Mouse (Mus musculus): Measurements from ENCODE around the gene Rabepk.
A peak's percentile ranks its signal among the peaks of the same experiment; 100 is the strongest.
"Not testable (repeated sequence)": the region's sequence is repeated elsewhere in the genome, so short reads cannot be mapped to it uniquely, and the experiment has no call there.

Gene Rabepk

DNA sequence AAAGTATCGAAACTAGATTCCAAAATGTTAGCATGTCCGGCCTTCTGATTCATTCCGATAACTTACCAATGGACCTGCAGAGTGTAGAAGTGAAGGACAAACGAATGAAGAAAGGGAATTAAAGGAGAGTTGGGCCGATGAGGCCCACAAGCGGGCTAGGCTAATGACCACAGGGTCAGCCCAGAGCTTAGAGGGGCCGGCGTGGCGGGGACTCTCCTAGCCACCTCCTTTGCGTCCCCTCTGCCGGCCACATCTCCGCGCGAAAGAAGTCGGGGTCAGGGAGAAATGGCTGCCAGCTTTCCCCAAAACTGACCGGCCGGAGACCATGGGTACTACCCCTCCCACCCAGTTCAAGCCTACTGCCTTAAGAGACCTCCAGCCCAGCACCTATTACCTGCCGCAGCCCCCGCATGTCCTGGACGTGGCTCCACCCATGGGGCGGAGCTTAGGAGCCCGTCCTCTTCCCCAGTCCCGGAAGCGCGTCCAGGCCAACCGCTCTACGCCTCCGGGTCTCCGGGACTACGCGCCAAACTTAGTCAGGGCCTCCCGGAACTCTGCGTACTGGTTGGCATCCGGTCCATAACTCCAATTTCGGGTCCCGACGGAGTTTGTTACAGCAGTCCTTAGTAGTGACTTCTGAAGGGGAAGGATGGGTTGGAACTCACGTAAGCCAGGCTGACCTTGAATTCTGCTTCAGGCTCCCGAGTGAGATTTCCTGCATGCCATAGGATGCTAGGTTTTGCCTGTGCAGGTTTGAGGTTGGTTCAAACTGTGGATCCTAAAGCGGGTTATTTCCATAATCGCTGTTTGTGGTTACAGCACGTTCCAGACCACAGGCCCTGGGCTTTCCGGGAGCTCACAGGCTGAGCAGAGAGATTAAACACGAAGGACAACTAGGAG is at the start of gene Rabepk:
Gene Rabepk, minus strand, starts transcription at position 556 of the 900 bp plus-strand sequence.
- peak; percentile 78 to 89 for DNase-seq (ENCODE audit: low spot score in 2 of 2)

- no peak for DNase-seq (ENCODE audit: low spot score in 2 of 2)
Measured at GRCm38 (mm10) chr2:34847702-34848101, 48.0 kb upstream of the Rabepk start.

DNA sequence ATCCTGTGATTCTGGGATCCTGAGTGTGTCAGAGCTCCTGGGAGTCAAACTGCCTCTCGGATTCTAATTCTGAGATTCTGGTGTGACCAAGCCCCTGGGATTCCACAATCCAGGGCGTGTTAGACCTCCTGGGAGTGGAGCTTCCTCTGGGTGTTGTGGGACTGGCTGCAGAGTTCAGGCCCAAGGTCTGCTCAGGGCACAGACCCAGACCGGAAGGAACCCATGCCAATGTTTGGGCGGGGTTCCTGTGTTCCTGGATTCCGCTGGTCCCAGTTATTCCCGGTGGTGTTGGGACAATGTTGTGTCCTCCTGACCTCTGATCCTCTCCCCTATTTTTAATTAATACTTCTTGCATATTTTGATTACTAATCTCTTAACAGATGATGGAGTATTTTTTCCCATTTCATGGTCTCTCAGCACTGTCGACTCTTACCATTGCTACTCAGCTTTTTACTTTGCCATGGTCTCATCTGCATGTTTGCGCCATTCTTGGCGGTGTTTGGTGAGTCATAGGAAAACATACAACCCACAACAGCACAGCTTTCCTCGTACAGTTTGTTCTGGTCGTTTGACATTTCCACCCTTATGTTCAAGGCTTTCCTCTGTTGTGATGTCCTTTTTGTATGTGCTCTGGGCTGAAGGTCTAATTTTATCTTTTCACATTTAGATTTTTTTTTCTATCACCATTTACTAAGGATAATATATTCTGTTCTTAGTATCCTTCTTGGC is 43.7 kb upstream of the Rabepk start:
- no peak for DNase-seq (ENCODE audit: low spot score in 2 of 2)

- no peak for DNase-seq (ENCODE audit: low spot score in 2 of 2)
Measured at GRCm38 (mm10) chr2:34841706-34842105, 42.0 kb upstream of the Rabepk start.

- not testable (repeated sequence) for DNase-seq (ENCODE audit: low spot score in 2 of 2)
Measured at GRCm38 (mm10) chr2:34840143-34840542, 40.4 kb upstream of the Rabepk start.

DNA sequence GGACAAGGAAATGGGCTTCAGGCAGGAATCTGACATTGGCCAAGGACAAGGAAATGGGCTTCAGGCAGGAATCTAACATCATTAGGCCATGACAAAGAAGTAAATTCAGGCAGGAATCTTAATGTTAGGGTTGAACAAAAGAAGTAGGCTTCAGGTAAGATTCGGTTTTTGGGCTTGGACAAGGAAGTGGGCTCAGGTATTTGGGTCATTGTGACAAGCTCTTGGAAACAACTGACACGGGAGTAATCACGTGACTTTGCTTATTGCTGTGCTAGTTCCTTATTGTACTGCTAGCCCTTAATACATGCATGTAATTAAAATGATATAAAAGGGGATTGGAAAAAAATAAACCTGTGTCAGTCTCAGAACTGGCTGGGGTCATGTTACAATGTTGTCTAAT is 36.0 kb upstream of the Rabepk start:
- DNase-seq (ENCODE audit: low spot score in 2 of 2) = no peak

DNA sequence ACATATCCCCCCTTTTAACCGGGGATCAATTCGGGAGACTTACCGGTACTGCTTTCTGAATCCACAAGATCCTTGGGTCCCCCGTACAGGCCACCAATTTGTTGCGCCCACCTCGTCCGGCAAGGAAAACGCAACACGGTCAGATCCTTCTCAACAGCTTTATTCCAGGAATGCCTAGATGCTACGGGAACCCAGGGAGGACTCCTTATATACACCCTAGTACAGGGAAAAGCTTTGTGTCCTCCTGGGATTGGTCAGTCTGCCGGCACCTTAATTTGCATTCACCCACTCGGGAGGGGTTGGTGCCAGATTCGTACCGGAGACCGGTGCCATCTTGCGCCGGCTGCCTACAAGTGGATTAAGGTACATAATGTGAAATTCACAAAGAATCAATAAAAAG is 33.9 kb upstream of the Rabepk start:
- no peak for DNase-seq (ENCODE audit: low spot score in 2 of 2)

GRCm38 (mm10) chr2:34832766-34833457 is 33.2 kb upstream of the Rabepk start, which contains the start of gene Gm34653:
Gm34653 (plus strand) TSS chr2:34833007.
- DNase-seq (ENCODE audit: low spot score in 2 of 2) = not testable (repeated sequence)

DNA sequence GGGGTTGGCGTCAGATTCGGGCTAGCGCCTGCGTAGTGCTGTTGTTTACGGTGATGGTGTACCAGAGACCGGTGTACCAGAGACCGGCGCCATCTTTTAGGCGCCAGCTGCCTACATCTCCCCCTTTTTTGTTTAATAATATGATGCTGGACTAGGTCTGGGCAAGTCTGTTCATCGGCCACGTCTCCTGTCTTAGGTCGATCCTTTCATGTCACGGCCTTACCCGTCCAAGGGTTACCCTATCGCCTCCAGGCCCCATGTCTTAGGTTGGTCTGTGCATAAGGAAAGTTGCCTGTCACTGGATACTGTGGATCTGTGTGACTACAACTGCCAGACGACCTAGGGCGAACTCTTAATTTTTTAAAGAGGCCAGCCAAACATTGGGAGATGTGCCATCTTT is 30.4 kb upstream of the Rabepk start:
- DNase-seq (ENCODE audit: low spot score in 2 of 2) = not testable (repeated sequence)

- DNase-seq (ENCODE audit: low spot score in 2 of 2) = no peak
Measured at GRCm38 (mm10) chr2:34828026-34828425, 28.3 kb upstream of the Rabepk start.

DNA sequence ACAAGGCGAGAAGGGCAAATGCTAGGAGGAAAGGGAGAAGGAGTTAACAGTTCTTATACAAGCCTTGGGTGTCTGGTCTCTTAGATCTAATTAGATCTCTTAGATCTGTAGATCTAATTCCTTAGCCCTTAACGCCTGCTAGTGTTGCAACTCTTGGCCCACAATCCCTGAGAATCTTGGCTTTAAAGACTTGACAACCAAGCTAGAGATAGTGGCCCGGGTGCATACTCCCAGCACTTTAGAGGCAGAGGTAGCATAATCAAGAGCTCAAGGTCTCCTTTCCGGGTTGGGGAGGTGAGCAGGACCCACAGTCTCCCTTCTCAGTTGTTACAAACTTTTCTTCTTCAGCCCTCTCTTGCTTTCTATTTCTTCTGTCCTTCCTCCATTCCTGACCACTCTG is 27.9 kb upstream of the Rabepk start:
- no peak for DNase-seq (ENCODE audit: low spot score in 2 of 2)

DNA sequence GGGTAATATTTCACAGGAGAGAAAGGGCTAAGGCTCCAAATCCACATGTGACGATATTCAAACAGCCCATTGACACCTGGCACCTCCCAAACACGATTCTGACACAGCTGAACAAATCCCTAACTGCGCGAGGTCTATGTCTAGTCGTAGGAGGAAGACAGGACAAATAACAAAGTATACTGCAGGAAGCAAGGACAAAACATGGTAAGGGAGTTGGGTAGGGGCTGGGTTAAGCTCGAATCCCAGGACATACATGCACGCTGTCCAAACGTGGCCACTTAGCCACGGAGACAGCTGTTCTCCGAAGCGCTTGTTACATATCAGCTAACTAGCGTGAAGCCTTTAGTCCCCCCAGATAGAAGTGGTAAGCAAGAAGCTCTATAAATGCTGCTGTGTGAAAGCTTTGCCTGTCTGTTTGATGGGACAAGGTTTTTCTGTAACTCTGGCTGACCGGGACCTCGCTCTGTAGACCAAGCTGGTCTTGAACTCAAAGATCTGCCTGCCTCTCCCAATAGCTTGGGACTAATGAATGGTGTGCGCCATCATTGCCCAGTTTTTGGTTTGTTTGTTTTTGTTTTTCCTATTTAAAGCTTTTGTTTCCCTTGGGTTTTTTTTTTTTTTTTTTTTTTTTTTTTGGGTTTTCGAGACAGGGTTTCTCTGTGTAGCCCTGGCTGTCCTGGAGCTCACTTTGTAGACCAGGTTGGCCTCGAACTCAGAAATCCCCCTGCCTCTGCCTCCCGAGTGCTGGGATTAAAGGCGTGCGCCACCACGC is 26.9 kb upstream of the Rabepk start:
- DNase-seq (ENCODE audit: low spot score in 2 of 2) = peak in 1 of 2 experiments; percentile 37

DNA sequence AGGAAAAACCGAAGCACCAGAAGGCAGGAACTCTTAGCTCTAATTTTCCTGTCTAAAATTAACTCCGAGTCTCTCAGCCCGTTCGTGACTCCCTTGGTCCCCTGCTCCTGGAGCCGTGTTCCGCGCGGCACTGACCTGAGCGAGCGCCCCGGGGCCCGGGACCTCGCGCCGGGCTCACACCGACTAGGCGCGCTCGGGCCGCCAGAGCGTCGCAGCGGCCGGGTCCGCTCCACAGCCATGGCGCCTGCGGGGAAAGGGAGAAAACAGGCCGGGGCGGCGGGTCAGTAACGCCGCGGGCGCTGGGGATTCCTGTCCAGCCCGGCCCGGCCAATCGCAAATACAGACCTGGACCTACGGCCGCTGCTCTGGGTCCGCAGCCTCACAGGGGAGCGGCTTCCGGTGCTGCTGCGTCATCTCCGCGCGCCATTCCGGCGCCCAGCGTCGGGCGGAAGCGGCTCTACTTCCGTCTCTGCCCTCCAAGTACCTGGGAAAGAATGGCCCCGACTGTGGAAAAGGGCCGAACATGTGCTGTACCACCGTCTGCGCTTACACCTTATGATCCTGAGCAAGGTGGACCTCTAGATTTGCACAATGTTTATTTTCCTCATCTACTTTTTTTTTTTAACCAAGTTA is 26.2 kb upstream of the Rabepk start, which contains the start of gene Fbxw2:
Gene Fbxw2, minus strand, starts transcription at position 485 of the 633 bp plus-strand sequence.
- DNase-seq (ENCODE audit: low spot score in 2 of 2) = peak; percentile 87 to 94

DNA sequence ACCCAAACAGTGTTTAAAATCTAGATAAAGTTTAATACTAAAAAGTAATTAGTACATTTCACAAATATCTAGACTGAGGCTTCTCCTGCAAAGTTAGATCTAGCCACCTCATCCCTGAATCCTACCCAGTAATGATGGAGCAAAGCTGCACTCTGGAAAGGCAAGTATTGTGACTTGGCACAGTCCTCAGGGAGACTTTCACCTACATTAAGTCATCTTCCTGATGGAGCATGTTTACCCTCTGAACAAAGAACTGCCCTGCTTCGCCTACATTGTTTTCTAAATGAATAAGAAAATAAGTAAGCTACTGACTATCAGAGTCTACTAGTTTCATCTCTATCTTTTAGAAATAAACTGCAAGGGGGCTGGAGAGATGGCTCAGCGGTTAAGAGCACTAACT is 18.8 kb upstream of the Rabepk start:
- no peak for DNase-seq (ENCODE audit: low spot score in 2 of 2)

GRCm38 (mm10) chr2:34815893-34816292 is 16.2 kb upstream of the Rabepk start:
- not testable (repeated sequence) for DNase-seq (ENCODE audit: low spot score in 2 of 2)

DNA sequence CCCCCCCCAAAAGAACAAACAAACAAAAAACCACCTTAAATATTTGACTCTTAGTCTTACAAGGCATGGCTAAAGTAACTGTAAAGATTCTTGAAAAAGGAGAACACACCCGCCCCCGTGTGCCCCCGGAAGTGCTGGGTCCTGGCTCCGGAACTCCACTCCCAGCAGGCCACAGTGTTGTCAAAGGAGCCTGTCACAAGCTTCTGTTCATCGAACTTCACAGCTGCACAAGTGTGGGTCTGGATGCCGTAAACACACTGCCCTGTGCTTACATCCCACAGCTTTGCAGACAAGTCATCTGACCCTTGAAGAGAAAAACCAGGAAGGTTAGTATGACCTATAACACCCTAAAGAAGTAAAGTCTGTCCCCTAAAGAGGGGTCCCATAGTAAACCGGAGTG is 13.0 kb upstream of the Rabepk start:
- no peak for DNase-seq (ENCODE audit: low spot score in 2 of 2)

GRCm38 (mm10) chr2:34810775-34811174 is 11.1 kb upstream of the Rabepk start:
- DNase-seq (ENCODE audit: low spot score in 2 of 2) = no peak

GRCm38 (mm10) chr2:34809568-34809967 is 9.9 kb upstream of the Rabepk start:
- no peak for DNase-seq (ENCODE audit: low spot score in 2 of 2)

GRCm38 (mm10) chr2:34808057-34808456 is 8.3 kb upstream of the Rabepk start:
- DNase-seq (ENCODE audit: low spot score in 2 of 2) = no peak

- DNase-seq (ENCODE audit: low spot score in 2 of 2) = no peak
Measured at GRCm38 (mm10) chr2:34805364-34805950, 5.7 kb upstream of the Rabepk start.

Data from spleen, postnatal 10 days (tissue).